Mouse (Mus musculus) heart, embryonic 15.5 days (tissue): ENCODE data around the gene Iqschfp. TPM values are rescaled to one million over a fixed set of nuclear protein-coding genes. Genes with fewer than 3 reads are reported as not detected.

Experiments
- ATAC-seq: fragments of 200-750 bp; cut with Nextera tagmentation; replicated peaks from 2 replicates; pipeline ENCODE4 v1.8.0; 2017; ENCODE audit warnings: low read depth, moderate TSS enrichment; ENCODE audit not compliant: insufficient number of reproducible peaks, insufficient read depth, low FRiP score
- H3K27ac ChIP-seq: fragments of 300-500 bp; sonication (generic); 2 replicates; pipeline ENCODE4 v1.5.1; 2015; ENCODE audit warnings: mild to moderate bottlenecking, inconsistent platforms
- H3K27me3 ChIP-seq: fragments of 300-500 bp; sonication (generic); 2 replicates; pipeline ENCODE4 v1.6.1; 2015; ENCODE audit warnings: inconsistent platforms
- H3K36me3 ChIP-seq: fragments of 300-500 bp; sonication (generic); 2 replicates; pipeline ENCODE4 v1.6.1; 2015; ENCODE audit warnings: mild to moderate bottlenecking, inconsistent platforms
- H3K4me1 ChIP-seq: fragments of 300-500 bp; sonication (generic); replicated peaks from 2 replicates; pipeline ENCODE4 v1.6.1; 2015; ENCODE audit warnings: inconsistent platforms
- H3K4me2 ChIP-seq: fragments of 300-500 bp; sonication (generic); 2 replicates; pipeline ENCODE4 v1.6.1; 2015; ENCODE audit warnings: inconsistent platforms, mild to moderate bottlenecking, moderate library complexity
- H3K4me3 ChIP-seq: fragments of 300-500 bp; sonication (generic); 2 replicates; pipeline ENCODE4 v1.5.1; 2015; ENCODE audit warnings: mild to moderate bottlenecking, inconsistent platforms
- H3K9ac ChIP-seq: fragments of 300-500 bp; sonication (generic); 2 replicates; pipeline ENCODE4 v1.6.1; 2015; ENCODE audit warnings: mild to moderate bottlenecking, inconsistent platforms
- H3K9me3 ChIP-seq: fragments of 300-500 bp; sonication (generic); replicated peaks from 2 replicates; pipeline ENCODE4 v1.6.1; 2016; ENCODE audit warnings: inconsistent platforms
- WGBS: fragments of 180-500 bp; shearing (Covaris S2); methylation state at CpG from one replicate; pipeline ENCODE4 v1.1.7; 2015; ENCODE audit warnings: mixed read lengths; 5-methylcytosine and 5-hydroxymethylcytosine counted together
- polyA plus RNA-seq: library from polyadenylated mRNA; unstranded; fragments of >200 nt; fragmentation: Nextera tagmentation; extraction: Ambion mirVana; gene quantifications from 2 replicates; pipeline ENCODE4 v1.2.1, GENCODE M21; 2015

Iqschfp gene
- polyA plus RNA-seq, 1 experiment from 2014 or later: not detected

DNA sequence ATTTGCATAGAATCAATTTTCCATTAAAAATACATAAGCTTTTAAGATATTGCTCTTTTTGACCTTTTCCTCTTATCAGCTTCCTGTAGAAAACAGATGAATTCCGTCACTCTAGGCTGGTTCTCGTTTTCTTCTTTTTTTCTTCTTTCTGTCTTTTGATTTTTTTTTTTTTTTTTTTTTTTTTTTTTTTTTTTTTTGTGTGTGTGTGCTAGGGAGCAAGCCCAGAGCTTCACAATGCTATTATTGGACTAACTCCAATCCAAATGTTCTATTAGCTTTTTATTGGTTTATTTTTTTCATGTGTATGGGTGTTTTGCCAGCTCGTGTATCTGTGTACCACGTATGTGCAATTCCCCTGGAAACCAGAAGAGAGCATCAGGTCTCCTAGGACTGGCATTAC, 592.5 kb downstream of the Iqschfp start:
- no peak overlapping the region for H3K4me3 ChIP-seq
- H3K36me3 ChIP-seq: no peaks in the 10 kb centered on the region
- H3K27me3 ChIP-seq: no peaks in the 10 kb centered on the region
- H3K27ac ChIP-seq: no peak overlapping the region
- WGBS: 71% methylated on average over 4 of the region's 4 CpGs
- H3K4me2 ChIP-seq: no peak overlapping the region
- H3K9me3 ChIP-seq: no peaks in the 10 kb centered on the region
- H3K4me1 ChIP-seq: peaks cover 5% of the 10 kb centered on the region; the same call in 1 of the 2 replicates
- no peak for ATAC-seq
- H3K9ac ChIP-seq: no peak overlapping the region

DNA sequence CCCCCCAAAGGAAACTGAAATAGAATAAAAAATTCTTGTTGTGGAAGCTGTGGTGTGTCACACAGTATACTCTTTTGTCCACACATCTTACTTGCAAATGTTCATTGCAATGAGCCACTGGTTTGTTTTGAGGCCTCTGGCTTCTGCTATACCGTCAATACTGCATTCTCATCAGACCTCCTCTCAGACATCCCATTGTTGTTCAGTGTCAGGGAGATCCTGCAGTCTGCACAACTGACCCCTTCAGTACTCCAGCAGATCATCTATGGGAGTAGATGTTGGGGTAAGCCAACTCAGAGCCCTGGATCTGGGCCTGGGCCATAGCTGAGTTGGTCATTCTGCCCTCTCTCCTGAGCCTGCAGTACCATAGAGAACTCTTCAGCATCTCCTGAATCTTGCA, 595.6 kb downstream of the Iqschfp start:
- H3K4me1 ChIP-seq: peaks cover 15% of the 10 kb centered on the region
- H3K36me3 ChIP-seq: no peaks in the 10 kb centered on the region
- no peak overlapping the region for H3K4me2 ChIP-seq
- no peak overlapping the region for H3K27ac ChIP-seq
- no peak overlapping the region for H3K4me3 ChIP-seq
- no peaks in the 10 kb centered on the region for H3K27me3 ChIP-seq
- 85% methylated on average over 1 of the region's 1 CpGs for WGBS
- H3K9me3 ChIP-seq: no peaks in the 10 kb centered on the region
- no peak for ATAC-seq
- H3K9ac ChIP-seq: no peak overlapping the region

DNA sequence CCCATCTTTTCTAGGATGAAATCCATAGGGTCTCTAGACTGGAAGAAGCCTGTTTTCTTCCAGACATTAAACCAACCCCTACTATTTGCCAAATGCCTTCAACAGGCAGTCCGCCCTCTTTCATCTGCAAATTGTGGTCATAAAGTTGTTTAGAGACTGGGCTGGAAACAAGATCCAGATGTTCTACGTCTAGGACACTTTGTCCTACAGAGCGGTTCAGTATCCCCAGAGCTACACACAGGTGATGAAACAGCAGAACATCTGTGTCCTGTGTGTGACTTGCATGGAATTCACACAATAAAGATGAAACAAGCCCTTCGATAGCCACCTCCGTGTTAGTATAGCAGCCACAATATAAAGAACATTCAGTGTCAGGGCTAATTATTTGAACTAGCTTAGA, 596.3 kb downstream of the Iqschfp start:
- ATAC-seq: no peak
- H3K9me3 ChIP-seq: no peaks in the 10 kb centered on the region
- H3K4me2 ChIP-seq: no peak overlapping the region

DNA sequence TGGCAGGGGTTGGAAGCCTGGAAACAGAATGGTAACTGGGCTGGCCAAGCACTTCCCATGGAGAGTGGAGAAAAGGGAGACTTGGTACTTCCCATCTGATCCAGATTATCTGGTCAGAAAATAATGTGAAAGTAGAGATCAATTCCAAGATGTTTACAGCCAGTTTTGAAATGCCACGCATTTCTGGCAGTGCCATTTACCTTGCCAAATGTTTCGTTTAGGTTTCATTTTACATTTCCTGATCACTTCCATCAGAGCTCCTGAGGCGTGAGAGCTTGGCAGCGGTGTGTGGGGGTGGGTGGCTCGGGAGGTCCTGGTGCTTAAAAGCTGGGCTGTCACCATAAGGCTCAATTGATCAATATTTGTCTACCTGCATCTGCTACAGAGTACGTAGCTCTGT, 599.5 kb downstream of the Iqschfp start:
- Histone ChIP-seq H3K4me3 (no peak overlapping the region), H3K36me3 (no peaks in the 10 kb centered on the region), H3K9me3 (no peaks in the 10 kb centered on the region), H3K27me3 (no peaks in the 10 kb centered on the region), H3K4me1 (peaks cover 32% of the 10 kb centered on the region), H3K27ac (peak overlapping the region; percentile 98), H3K4me2 (no peak overlapping the region), H3K9ac (no peak overlapping the region)
- WGBS: 74% methylated on average over 6 of the region's 6 CpGs
- no peak for ATAC-seq

More for the DNA sequence above, 596.3 kb downstream of the Iqschfp start:
- Histone ChIP-seq H3K4me1 (peaks cover 22% of the 10 kb centered on the region), H3K9ac (no peak overlapping the region), H3K36me3 (no peaks in the 10 kb centered on the region), H3K4me3 (no peak overlapping the region), H3K27me3 (no peaks in the 10 kb centered on the region), H3K27ac (no peak overlapping the region)
- 63% methylated on average over 5 of the region's 5 CpGs for WGBS

DNA sequence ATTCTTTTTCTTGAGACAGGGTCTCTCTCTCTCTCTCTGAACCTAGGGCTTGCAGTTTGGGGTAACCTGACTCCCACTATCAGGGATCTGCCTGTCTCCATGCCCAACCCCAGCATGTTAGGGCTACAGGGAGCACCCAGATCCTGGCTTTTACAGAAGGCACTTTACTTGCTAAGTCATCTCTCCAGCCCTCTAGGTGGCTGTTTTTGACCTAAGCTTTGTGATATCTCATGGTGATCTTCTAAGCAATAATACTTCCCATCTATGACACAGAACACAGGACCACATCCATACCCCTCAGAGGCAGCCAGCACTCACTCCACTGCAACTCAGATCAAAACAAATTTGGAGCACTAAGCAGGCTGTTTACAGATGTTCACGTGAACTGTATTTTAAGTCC, 600.0 kb downstream of the Iqschfp start:
- ATAC-seq: no peak
- peak overlapping the region; percentile 98 for H3K27ac ChIP-seq
- H3K36me3 ChIP-seq: no peaks in the 10 kb centered on the region
- 58% methylated on average over 1 of the region's 1 CpGs for WGBS
- H3K4me3 ChIP-seq: no peak overlapping the region
- peak overlapping the region; percentile 87 for H3K4me2 ChIP-seq
- peaks cover 34% of the 10 kb centered on the region for H3K4me1 ChIP-seq
- H3K9me3 ChIP-seq: no peaks in the 10 kb centered on the region
- H3K9ac ChIP-seq: no peak overlapping the region
- H3K27me3 ChIP-seq: no peaks in the 10 kb centered on the region

DNA sequence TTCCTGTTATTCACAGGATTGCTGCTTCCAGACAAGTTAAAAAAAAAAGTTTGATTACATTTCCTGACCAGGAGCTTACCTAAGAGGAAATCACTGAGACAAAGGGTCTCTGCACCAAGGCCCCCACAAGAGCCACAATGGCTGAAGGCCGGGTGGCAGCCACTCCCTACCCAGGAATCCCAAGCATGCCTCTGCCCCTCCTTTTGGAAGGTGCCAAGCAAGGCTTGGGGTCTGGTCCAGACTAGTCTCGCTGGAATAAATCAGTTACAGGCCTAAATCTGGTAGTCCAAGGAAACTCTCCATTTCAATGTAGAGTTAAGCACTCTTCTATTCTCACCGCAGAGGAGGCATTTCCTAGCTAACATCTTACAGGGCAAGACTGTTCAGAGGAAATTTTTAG, 600.5 kb downstream of the Iqschfp start:
- H3K36me3 ChIP-seq: no peaks in the 10 kb centered on the region
- H3K9ac ChIP-seq: peak overlapping the region; percentile 89; the same call in 1 of the 2 replicates
- H3K4me1 ChIP-seq: peaks cover 34% of the 10 kb centered on the region
- H3K4me3 ChIP-seq: peak overlapping the region; percentile 87
- 20% methylated on average over 3 of the region's 3 CpGs for whole genome bisulfite sequencing
- ATAC-seq: no peak
- H3K9me3 ChIP-seq: no peaks in the 10 kb centered on the region
- H3K27me3 ChIP-seq: no peaks in the 10 kb centered on the region
- peak overlapping the region; percentile 87 for H3K4me2 ChIP-seq
- peak overlapping the region; percentile 98 for H3K27ac ChIP-seq

DNA sequence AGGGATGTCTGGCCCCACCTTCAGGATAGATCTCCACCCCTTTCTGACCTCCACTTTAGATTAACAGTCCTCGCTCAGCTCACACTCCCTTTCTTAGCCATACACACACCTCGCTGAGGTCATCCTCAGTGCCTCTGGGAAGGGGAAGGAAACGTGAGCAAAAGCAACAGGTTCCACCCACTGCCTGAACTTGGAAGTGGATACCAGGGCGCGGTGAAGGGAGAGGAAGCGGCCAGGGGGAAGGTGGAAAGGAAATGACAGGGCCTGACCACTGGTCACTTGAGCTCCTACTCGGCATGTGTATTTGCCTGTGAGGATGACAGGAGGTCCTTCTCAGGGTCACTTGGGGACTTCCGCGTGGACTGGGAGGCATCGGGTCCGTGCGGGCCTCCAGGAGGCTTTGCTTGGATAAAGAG, 601.1 kb downstream of the Iqschfp start:
- peak; percentile 71 for ATAC-seq
- Histone ChIP-seq H3K27ac (peak overlapping the region; percentile 98), H3K36me3 (no peaks in the 10 kb centered on the region), H3K4me1 (peaks cover 30% of the 10 kb centered on the region), H3K27me3 (no peaks in the 10 kb centered on the region), H3K4me3 (peak overlapping the region; percentile 87), H3K9ac (peak overlapping the region; percentile 89), H3K9me3 (no peaks in the 10 kb centered on the region), H3K4me2 (peak overlapping the region; percentile 87)
- WGBS: 1% methylated on average over 12 of the region's 12 CpGs

DNA sequence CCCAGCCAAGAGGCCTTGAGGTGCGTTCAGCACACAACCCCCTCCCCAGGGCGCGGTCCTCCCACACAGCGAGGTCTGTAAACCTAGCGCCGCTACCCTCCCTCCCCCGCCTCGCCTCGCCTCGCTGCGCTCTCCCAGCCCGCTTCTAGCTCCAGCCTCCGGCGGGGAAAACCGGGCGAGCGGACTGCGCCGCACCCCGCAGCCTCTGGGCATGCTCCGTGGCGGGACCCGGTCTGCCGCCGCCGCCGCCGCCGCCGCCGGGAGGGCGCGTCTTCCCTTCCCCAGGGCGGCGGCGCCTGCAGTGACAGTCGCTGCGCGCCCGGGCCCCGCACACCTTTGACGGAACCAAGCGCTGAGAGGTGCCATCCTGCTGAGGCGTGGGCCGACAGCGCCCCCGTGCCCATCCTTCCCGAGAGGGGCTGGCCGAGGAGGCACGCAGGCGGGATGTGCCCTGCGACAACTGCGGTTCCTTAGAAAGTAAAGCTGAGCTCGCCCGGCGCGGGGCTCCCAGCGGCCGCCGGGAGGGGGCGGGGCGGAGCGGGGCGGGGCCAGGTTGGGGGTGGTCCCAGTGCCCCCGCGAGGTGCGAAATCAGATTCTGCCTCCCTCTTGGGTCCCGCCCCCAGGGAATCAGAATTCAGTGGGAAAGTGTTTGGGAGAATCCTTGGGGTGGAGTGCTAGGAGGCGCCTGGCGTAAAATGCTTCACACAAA, 601.7 kb downstream of the Iqschfp start:
- peak; percentile 77 for ATAC-seq
- Histone ChIP-seq H3K9ac (peak overlapping the region; percentile 89), H3K9me3 (no peaks in the 10 kb centered on the region), H3K27me3 (no peaks in the 10 kb centered on the region), H3K4me3 (peak overlapping the region; percentile 87), H3K27ac (peak overlapping the region; percentile 98), H3K4me2 (peak overlapping the region; percentile 87), H3K36me3 (no peaks in the 10 kb centered on the region), H3K4me1 (peaks cover 29% of the 10 kb centered on the region)
- under 1% methylated on average over 66 of the region's 70 CpGs for WGBS

DNA sequence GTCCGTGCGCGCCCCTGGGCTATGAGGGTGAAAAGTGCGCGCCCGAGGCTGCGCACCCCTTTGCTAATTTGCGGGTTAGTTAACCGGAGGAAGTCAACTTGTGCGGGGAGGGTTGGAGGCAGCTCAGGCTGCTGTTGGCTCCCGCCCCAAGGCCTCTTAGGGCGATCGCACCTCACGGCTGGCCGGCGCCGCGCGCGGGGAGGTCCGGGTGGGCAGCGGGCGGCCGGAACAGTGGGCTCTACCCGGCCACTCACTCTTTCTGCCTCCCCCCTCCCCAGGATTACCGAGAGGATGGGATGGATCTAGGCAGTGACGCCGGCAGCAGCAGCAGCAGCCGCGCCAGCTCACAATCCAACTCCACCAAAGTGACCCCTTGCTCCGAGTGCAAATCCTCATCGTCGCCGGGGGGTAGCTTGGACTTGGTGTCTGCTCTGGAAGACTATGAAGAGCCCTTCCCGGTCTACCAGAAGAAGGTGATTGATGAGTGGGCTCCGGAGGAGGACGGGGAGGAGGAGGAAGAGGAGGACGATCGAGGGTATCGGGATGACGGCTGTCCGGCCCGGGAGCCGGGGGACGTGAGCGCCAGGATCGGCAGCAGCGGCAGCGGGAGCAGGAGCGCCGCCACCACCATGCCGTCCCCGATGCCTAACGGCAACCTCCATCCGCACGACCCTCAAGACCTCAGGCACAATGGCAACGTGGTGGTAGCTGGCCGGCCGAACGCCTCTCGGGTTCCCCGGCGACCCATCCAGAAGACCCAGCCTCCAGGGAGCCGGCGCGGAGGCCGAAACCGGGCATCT, 602.5 kb downstream of the Iqschfp start:
- Histone ChIP-seq H3K27ac (peak overlapping the region; percentile 98), H3K27me3 (no peaks in the 10 kb centered on the region), H3K9me3 (no peaks in the 10 kb centered on the region), H3K4me2 (peak overlapping the region; percentile 87), H3K4me1 (peaks cover 34% of the 10 kb centered on the region), H3K9ac (peak overlapping the region; percentile 89), H3K4me3 (peak overlapping the region; percentile 87), H3K36me3 (no peaks in the 10 kb centered on the region)
- ATAC-seq: peak; percentile 18
- WGBS: under 1% methylated on average over 64 of the region's 68 CpGs

DNA sequence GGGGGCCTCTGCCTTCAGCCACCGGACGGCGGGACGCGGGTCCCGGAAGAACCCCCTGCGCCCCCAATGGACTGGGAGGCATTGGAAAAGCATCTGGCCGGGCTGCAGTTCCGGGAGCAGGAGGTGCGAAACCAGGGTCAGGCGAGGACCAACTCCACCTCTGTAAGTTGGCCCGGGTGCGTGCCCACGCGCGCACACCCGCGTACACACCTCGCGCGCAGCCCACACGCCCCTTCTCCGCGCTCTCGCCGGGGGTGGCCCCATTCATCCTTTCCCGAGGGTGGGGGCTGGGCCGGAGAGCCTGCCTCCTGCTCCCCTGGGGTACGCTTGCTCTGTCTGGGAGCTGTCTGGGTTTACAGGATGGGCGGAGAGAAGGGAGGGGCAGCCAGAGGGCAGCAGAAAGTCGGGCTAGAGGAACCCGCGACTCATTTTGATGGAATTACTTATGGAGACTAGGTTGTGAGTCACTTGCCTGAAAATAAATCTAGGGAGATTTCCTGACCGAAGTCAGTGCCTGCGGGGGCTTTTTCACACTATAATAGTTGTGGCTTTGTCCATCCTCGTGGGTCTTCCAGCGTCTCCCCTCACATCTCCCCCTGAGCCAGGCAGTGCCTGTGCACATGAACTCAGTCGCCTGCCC, 603.2 kb downstream of the Iqschfp start:
- no peaks in the 10 kb centered on the region for H3K9me3 ChIP-seq
- peak overlapping the region; percentile 89 for H3K9ac ChIP-seq
- peak overlapping the region; percentile 87 for H3K4me3 ChIP-seq
- no peaks in the 10 kb centered on the region for H3K36me3 ChIP-seq
- under 1% methylated on average over 38 of the region's 38 CpGs for WGBS
- peak overlapping the region; percentile 87 for H3K4me2 ChIP-seq
- peak overlapping the region; percentile 98 for H3K27ac ChIP-seq
- ATAC-seq: peak; percentile 15
- no peaks in the 10 kb centered on the region for H3K27me3 ChIP-seq
- H3K4me1 ChIP-seq: peaks cover 37% of the 10 kb centered on the region

DNA sequence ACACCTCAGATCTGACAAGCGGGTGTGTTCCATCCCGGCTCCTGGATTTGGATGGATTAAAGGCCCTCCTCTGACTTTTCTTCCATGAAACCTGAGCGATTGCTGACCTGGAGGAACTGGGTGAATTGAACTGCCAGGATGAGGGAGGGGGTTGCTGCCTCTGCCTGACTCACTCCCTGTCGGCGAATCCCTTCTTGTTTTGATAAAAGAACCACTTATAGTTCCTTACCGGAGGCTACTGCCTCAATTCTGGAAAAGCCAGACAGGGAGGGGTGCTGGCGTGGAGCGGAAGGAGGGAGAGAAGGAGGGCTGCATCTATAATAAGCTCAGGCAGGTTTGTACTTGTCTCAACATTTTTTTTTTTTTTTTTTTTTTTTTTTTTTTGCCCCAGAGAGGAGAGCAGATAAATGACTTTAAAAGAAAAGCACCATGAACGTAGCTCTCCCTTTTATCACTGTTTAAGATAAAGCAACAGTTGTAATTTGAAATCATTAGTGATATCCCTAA, 603.8 kb downstream of the Iqschfp start:
- Histone ChIP-seq H3K9me3 (no peaks in the 10 kb centered on the region), H3K4me1 (peaks cover 41% of the 10 kb centered on the region), H3K27ac (peak overlapping the region; percentile 98), H3K36me3 (no peaks in the 10 kb centered on the region), H3K4me3 (peak overlapping the region; percentile 87), H3K27me3 (no peaks in the 10 kb centered on the region), H3K9ac (peak overlapping the region; percentile 89), H3K4me2 (peak overlapping the region; percentile 87)
- WGBS: under 1% methylated on average over 9 of the region's 9 CpGs
- ATAC-seq: no peak
